Mouse (Mus musculus) embryonic fibroblast, embryonic 13.5 days (primary cell): ENCODE results near the gene Gm16253. TPM values are rescaled to one million over a fixed set of nuclear protein-coding genes. Genes with fewer than 3 reads are reported as not detected.

Source experiments
- H3K27ac ChIP-seq: 2 replicates; pipeline ENCODE4 v1.5.1; 2012; ENCODE audit warnings: low read length, control low read depth, inconsistent platforms; ENCODE audit not compliant: insufficient read depth
- H3K4me1 ChIP-seq: 2 replicates; pipeline ENCODE4 v1.6.1; 2011; ENCODE audit warnings: low read length; ENCODE audit not compliant: control insufficient read depth, insufficient read depth
- H3K4me3 ChIP-seq: 2 replicates; pipeline ENCODE4 v1.5.1; 2011; ENCODE audit warnings: mild to moderate bottlenecking, control low read depth, low read length; ENCODE audit not compliant: insufficient read depth
- CTCF ChIP-seq: IDR thresholded peaks from 2 replicates; pipeline ENCODE4 v1.5.1; 2011; ENCODE audit warnings: mild to moderate bottlenecking, control low read depth, low read length, moderate library complexity, borderline replicate concordance; ENCODE audit not compliant: insufficient read depth
- POLR2A ChIP-seq: IDR thresholded peaks from 2 replicates; pipeline ENCODE4 v1.6.1; 2011; ENCODE audit warnings: low read depth, mild to moderate bottlenecking, control low read depth, low read length, moderate library complexity
- polyA plus RNA-seq: library from polyadenylated mRNA; stranded (reverse); fragments of >200 nt; gene quantifications from 2 replicates; pipeline ENCODE4 v1.2.4, GENCODE M21; 2011; ENCODE audit warnings: low read depth; ENCODE audit not compliant: missing spikeins, insufficient read length

The Gm16253 gene
- polyA plus RNA-seq, 1 experiment = not detected

- no peak overlapping the region for H3K4me3 ChIP-seq
- TF ChIP-seq CTCF (peak; percentile 100), POLR2A (no peak)
- H3K27ac ChIP-seq = no peak overlapping the region
- peaks cover 9% of the 10 kb centered on the region for H3K4me1 ChIP-seq
Observed at GRCm38 (mm10) chr3:96579885-96580454, 3.2 kb downstream of the Gm16253 start.

DNA sequence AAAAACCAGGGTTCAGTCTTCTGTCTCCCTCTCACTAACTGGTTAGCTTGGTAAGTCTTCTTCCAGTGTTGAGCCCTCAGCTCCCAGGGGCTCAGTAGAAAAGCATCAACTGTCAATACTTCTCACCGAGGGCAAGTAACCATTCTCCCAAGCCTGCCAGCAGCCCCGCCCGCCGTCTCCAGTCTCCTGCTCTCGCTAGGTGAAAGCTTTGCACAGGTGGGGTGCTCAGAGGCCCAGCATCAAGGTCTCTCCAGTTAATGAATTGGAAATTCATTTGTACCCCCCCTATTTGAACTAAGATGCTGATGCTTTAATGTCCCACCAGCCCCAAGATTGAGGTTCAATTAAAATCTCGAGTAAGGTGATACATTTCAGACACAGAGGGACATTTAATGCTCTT lies 4.4 kb downstream of the Gm16253 start:
- TF ChIP-seq POLR2A (no peak), CTCF (no peak)
- Histone ChIP-seq H3K27ac (no peak overlapping the region), H3K4me1 (peaks cover 7% of the 10 kb centered on the region), H3K4me3 (no peak overlapping the region)

DNA sequence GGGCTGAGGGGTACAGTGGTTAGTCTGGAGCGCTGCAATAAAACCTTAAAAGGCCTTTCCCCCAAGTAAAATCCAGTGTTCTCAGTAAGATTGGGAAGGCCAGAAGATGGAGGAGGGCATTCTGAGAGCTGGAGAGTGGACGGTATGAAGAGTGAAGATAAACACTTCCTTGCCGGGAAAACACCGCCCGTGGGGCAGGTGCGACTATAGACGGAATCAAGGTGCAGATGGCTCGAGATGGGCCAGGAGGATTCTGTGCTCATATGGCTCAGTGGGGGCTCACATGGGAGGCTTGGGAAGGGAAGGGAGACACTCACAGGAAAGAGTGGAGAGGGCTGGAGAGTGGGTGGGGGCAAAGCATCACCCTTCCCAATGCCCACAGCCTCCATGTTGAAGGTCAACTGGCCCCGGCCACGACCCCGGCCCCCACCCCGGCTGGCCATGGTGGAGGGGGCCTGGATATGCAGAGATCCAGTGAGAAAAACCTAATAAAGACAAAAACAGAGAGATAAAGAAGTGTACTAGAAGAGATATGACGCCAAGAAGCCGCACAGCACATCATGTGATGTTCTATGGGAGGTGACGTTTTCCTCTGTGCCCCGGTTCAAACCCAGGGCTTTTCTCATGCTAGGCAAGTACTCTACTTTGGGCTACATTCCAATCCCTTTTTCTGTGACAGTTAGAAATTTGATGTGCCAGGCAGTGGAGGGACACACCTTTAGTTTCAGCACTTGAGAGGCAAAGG lies 5.2 kb downstream of the Gm16253 start:
- Histone ChIP-seq H3K4me1 (peaks cover 4% of the 10 kb centered on the region; the same call in 1 of the 2 replicates), H3K27ac (no peak overlapping the region), H3K4me3 (no peak overlapping the region)
- TF ChIP-seq POLR2A (no peak), CTCF (no peak)

GRCm38 (mm10) chr3:96583386-96583785 lies 6.6 kb downstream of the Gm16253 start:
- no peak for TF ChIP-seq POLR2A
- TF ChIP-seq CTCF = no peak

GRCm38 (mm10) chr3:96590657-96591056 lies 13.9 kb downstream of the Gm16253 start:
- peaks cover 3% of the 10 kb centered on the region for H3K4me1 ChIP-seq
- no peak overlapping the region for H3K4me3 ChIP-seq
- TF ChIP-seq POLR2A (no peak), CTCF (no peak)
- H3K27ac ChIP-seq = no peak overlapping the region

More at GRCm38 (mm10) chr3:96583386-96583785, 6.6 kb downstream of the Gm16253 start:
- H3K4me1 ChIP-seq = no peaks in the 10 kb centered on the region
- no peak overlapping the region for H3K27ac ChIP-seq
- no peak overlapping the region for H3K4me3 ChIP-seq

GRCm38 (mm10) chr3:96593374-96593773 lies 16.6 kb downstream of the Gm16253 start:
- peaks cover 4% of the 10 kb centered on the region for H3K4me1 ChIP-seq
- H3K4me3 ChIP-seq = peak overlapping the region; percentile 75
- H3K27ac ChIP-seq = peak overlapping the region; percentile 32; the same call in 1 of the 2 replicates
- TF ChIP-seq CTCF (no peak), POLR2A (no peak)

DNA sequence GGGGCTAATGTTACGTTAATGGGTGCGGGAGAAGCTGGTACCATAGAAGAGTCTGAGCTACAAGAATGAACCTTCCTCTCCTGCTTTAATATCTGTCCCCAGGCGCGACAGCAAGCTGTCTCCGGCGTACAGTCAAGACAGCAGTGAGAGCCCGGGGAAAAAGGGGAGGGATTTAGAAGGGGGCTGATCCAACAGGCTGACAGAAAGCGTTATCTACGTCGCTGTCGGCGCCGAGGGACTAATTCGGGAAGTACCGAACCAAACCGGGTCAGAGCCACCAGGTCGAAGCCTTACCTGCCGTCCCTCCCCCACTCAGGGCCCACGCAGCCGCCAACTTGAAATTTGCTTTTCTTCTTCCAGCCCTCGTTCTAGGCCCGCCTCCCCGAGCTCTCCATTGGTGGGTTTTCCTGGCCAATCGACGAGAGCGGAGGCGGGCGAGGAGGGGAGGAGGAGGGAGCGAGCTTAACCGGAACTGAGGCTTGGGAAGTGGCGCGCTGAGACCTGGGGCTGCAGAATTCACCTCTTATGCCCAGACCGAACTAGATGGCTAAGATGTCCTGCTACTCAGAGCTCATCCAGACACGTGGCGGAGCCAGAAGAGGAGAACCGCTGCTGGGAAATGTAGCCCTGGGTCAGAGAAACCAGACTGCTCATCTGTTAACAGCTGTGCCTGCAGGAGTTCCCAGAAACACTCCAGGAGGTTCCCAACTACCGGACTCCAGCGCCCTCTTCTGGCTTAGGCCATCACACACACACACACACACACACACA lies 17.2 kb downstream of the Gm16253 start, which contains the start of gene Polr3gl:
Polr3gl (minus strand) TSS at position 392 of the 771 bp plus-strand sequence.
- peak; percentile 76 for TF ChIP-seq POLR2A
- no peak for TF ChIP-seq CTCF
- Histone ChIP-seq H3K4me3 (peak within 1 kb of the TSS; percentile 75), H3K4me1 (peaks cover 5% of the 10 kb centered on the region), H3K27ac (peak within 1 kb of the TSS; percentile 74)

DNA sequence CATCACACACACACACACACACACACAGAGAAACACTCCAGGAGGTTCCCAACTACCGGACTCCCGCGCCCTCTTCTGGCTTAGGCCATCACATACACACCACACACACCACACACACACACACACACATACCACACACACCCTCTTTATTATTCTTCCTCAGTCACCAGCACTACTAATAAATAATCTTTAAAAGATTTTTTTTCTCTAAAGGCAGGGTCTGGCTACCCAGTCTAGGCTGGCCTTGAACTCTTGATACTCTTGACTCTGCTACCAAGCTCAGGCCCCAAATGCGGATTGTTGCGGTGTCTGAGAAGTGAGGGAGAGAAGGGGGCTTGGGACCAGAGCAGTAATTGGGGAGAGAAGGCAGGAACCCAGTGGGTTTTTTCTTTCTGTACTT lies 18.1 kb downstream of the Gm16253 start:
- H3K4me3 ChIP-seq = no peak overlapping the region
- H3K4me1 ChIP-seq = peaks cover 11% of the 10 kb centered on the region
- H3K27ac ChIP-seq = no peak overlapping the region
- TF ChIP-seq POLR2A = no peak
- no peak for TF ChIP-seq CTCF

- Histone ChIP-seq H3K4me3 (no peak overlapping the region), H3K4me1 (peaks cover 11% of the 10 kb centered on the region), H3K27ac (peak overlapping the region; percentile 14; the same call in 1 of the 2 replicates)
- TF ChIP-seq POLR2A = no peak
- no peak for TF ChIP-seq CTCF
Observed at GRCm38 (mm10) chr3:96595661-96596060, 18.9 kb downstream of the Gm16253 start.

GRCm38 (mm10) chr3:96596228-96596707 lies 19.5 kb downstream of the Gm16253 start, which contains the start of gene Ankrd34a:
Ankrd34a (plus strand) TSS chr3:96596636.
- peak within 1 kb of the TSS; percentile 52 for H3K4me3 ChIP-seq
- peak within 1 kb of the TSS; percentile 14 for H3K27ac ChIP-seq
- no peak for TF ChIP-seq POLR2A
- no peak for TF ChIP-seq CTCF
- H3K4me1 ChIP-seq = peaks cover 11% of the 10 kb centered on the region
